ENCODE assay signal across 15 mouse cellular contexts in the genomic region with DNA sequence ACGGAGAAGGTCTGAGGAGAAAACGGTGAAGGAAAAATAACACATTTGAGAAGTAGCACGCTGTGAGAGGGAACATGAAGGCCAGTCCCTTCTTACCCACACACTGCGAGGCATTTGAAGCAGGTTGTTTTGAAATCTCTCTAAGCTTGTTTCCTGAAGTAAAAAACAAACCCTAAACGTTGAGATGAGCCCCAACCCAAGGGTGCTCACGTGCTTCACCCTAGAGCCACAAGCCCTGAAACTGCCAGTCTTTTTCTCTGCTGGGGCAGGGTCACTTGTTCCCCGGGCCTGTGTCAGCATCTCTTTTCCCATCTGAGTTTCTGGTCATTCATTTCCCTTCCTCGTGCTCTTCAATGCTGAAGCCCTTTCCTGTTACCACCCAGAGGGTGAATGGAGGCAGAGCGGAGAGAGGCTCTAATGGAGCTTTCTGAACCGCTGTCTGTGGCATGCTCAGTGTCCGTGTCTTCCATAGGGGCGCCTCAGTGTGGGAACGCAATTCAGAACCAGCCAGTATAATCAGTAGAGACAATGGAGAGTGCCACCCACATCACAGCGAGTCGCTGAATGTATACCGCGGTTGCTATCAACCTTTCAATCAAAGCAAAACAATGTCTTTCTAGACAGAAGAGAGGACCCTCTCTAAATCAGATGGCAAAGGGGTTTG.
A peak's percentile ranks its signal among the peaks of the same experiment; 100 is the strongest.
DNase-seq lines count a peak whose midpoint lies in the region; ATAC-seq lines count a peak whose summit lies in the region.
"Had no signal": no experiment of that assay in that cellular context is flagged by ENCODE, and none has a peak within 500 bp of the region (broad histone marks: within the 10 kb centered on the region; RNA-seq: fewer than 3 reads in every experiment).

No protein-coding gene starts in this region.

- peak; percentile 85 for DNase-seq in midbrain, embryonic 11.5 days (ENCODE audit: low spot score, missing footprints)
- peak; percentile 33 for DNase-seq in hindbrain, embryonic 11.5 days (ENCODE audit: low spot score)
- no peak for DNase-seq in cerebellum, adult 8-10 months
- no peak for DNase-seq in gastrocnemius, postnatal 4 days (ENCODE audit: low spot score in 2 of 2)
- no peak for DNase-seq in ovary, postnatal 14 days (ENCODE audit: low spot score)
- DNase-seq: adrenal gland, postnatal 10 days; cerebellum, postnatal 36 days; gastrocnemius, adult 2 months; kidney, postnatal 10 days; lung, adult 2 months had no signal

- no peaks in the 10 kb centered on the region for H3K9me3 ChIP-seq in midbrain, embryonic 11.5 days (ENCODE audit: control insufficient read depth, low read length)
- no peaks in the 10 kb centered on the region for H3K9me3 ChIP-seq in midbrain, embryonic 15.5 days
- no peaks in the 10 kb centered on the region for H3K9me3 ChIP-seq in hindbrain, embryonic 11.5 days (ENCODE audit: control insufficient read depth, low read length)
- H3K9me3 ChIP-seq in midbrain, embryonic 16.5 days (replicated peaks; ENCODE audit: control insufficient read depth, low read length, poor library complexity, severe bottlenecking), result no peaks in the 10 kb centered on the region

- H3K9ac ChIP-seq in midbrain, embryonic 11.5 days (ENCODE audit: low read length), result no peak overlapping the region
- no peak overlapping the region for H3K9ac ChIP-seq in midbrain, embryonic 15.5 days
- H3K9ac ChIP-seq in hindbrain, embryonic 11.5 days (ENCODE audit: low read depth, low read length), result no peak overlapping the region
- H3K9ac ChIP-seq in midbrain, embryonic 16.5 days (ENCODE audit: low read depth, low read length), result 0 out of 2 replicates have a peak overlapping the region, but pooled peaks have one; percentile 5

- WGBS in midbrain, embryonic 11.5 days, result 56% methylated on average over 17 of the region's 17 CpGs
- 44% methylated on average over 17 of the region's 17 CpGs for WGBS in midbrain, embryonic 15.5 days
- 48% methylated on average over 17 of the region's 17 CpGs for WGBS in hindbrain, embryonic 11.5 days
- 45% methylated on average over 17 of the region's 17 CpGs for WGBS in midbrain, embryonic 16.5 days

- H3K36me3 ChIP-seq in midbrain, embryonic 11.5 days (ENCODE audit: control insufficient read depth, insufficient read depth, low read length), result no peaks in the 10 kb centered on the region
- no peaks in the 10 kb centered on the region for H3K36me3 ChIP-seq in midbrain, embryonic 15.5 days (replicated peaks)
- H3K36me3 ChIP-seq in hindbrain, embryonic 11.5 days (ENCODE audit: control insufficient read depth, insufficient read depth, low read length), result no peaks in the 10 kb centered on the region
- H3K36me3 ChIP-seq in midbrain, embryonic 16.5 days (ENCODE audit: control insufficient read depth, insufficient read depth, low read length), result no peaks in the 10 kb centered on the region

- no peaks in the 10 kb centered on the region; the same call in 1 of the 2 replicates for H3K27me3 ChIP-seq in midbrain, embryonic 11.5 days (ENCODE audit: control insufficient read depth, insufficient read depth, low read length)
- H3K27me3 ChIP-seq in midbrain, embryonic 15.5 days (replicated peaks), result no peaks in the 10 kb centered on the region
- H3K27me3 ChIP-seq in hindbrain, embryonic 11.5 days (ENCODE audit: control insufficient read depth, insufficient read depth, low read length), result no peaks in the 10 kb centered on the region
- H3K27me3 ChIP-seq in midbrain, embryonic 16.5 days (ENCODE audit: control insufficient read depth, insufficient read depth, low read depth, low read length), result no peaks in the 10 kb centered on the region
- H3K27me3 ChIP-seq: CH12.LX had no signal

- no peak overlapping the region for H3K27ac ChIP-seq in midbrain, embryonic 11.5 days (ENCODE audit: low read depth, low read length)
- no peak overlapping the region for H3K27ac ChIP-seq in midbrain, embryonic 15.5 days
- no peak overlapping the region for H3K27ac ChIP-seq in hindbrain, embryonic 11.5 days (ENCODE audit: low read depth, low read length)
- no peak overlapping the region for H3K27ac ChIP-seq in midbrain, embryonic 16.5 days (ENCODE audit: low read length)
- H3K27ac ChIP-seq: gastrocnemius, adult 2 months had no signal

- peaks cover 5% of the 10 kb centered on the region for H3K4me1 ChIP-seq in midbrain, embryonic 11.5 days (ENCODE audit: control insufficient read depth, insufficient read depth, low read length)
- H3K4me1 ChIP-seq in midbrain, embryonic 15.5 days, result peaks cover 8% of the 10 kb centered on the region
- no peaks in the 10 kb centered on the region; the same call in 1 of the 2 replicates for H3K4me1 ChIP-seq in hindbrain, embryonic 11.5 days (replicated peaks; ENCODE audit: control insufficient read depth, insufficient read depth, low read length)
- no peaks in the 10 kb centered on the region for H3K4me1 ChIP-seq in midbrain, embryonic 16.5 days (ENCODE audit: control insufficient read depth, insufficient read depth, low read length)

- no peak overlapping the region for H3K4me3 ChIP-seq in midbrain, embryonic 11.5 days (ENCODE audit: low read depth, low read length)
- H3K4me3 ChIP-seq in midbrain, embryonic 15.5 days, result no peak overlapping the region
- H3K4me3 ChIP-seq in hindbrain, embryonic 11.5 days (ENCODE audit: low read depth, low read length), result no peak overlapping the region
- no peak overlapping the region for H3K4me3 ChIP-seq in midbrain, embryonic 16.5 days (ENCODE audit: low read depth, low read length)
- H3K4me3 ChIP-seq: gastrocnemius, adult 2 months had no signal

- no peak overlapping the region for H3K4me2 ChIP-seq in midbrain, embryonic 11.5 days
- H3K4me2 ChIP-seq in midbrain, embryonic 15.5 days, result no peak overlapping the region
- H3K4me2 ChIP-seq in hindbrain, embryonic 11.5 days (replicated peaks; ENCODE audit: low read depth, low read length), result no peak overlapping the region
- no peak overlapping the region for H3K4me2 ChIP-seq in midbrain, embryonic 16.5 days (ENCODE audit: low read length)
- H3K4me2 ChIP-seq: heart, embryonic 11.5 days had no signal

- 0 out of 2 replicates have a peak, but pooled peaks have one; percentile 44 for ATAC-seq in midbrain, embryonic 11.5 days (ENCODE audit: low FRiP score)
- ATAC-seq in midbrain, embryonic 15.5 days (replicated peaks), result no peak
- peak; percentile 38 for ATAC-seq in activated CD4-positive, CD25-positive, alpha-beta regulatory T cell, adult 4 months
- peak; percentile 73; the same call in 1 of the 2 replicates for ATAC-seq in hindbrain, embryonic 11.5 days (ENCODE audit: low FRiP score)
- 0 out of 2 replicates have a peak, but pooled peaks have one; percentile 41 for ATAC-seq in midbrain, embryonic 16.5 days

Comparison
In these comparisons a context has a peak if more than half of its experiments do, and no peak if none do; other contexts are left out.
1. DNase-seq: peak in midbrain, embryonic 11.5 days (single experiment) and hindbrain, embryonic 11.5 days (single experiment); none in cerebellum, adult 8-10 months (single experiment), gastrocnemius, postnatal 4 days (0 of 2) and ovary, postnatal 14 days (single experiment).